Mouse (Mus musculus) limb, embryonic 14.5 days (tissue): ENCODE results near the gene Vhl. TPM values are rescaled to one million over a fixed set of nuclear protein-coding genes. Genes with fewer than 3 reads are reported as not detected.

Source experiments
- ATAC-seq: fragments of 200-750 bp; cut with Nextera tagmentation; 2 replicates; pipeline ENCODE4 v1.8.0; 2017; ENCODE audit warnings: low read depth, moderate number of reproducible peaks, moderate TSS enrichment; ENCODE audit not compliant: low FRiP score
- DNase-seq: peaks from one replicate; pipeline ENCODE4 v3.0.0-alpha.2; 2015; ENCODE audit warnings: low spot score
- H3K27ac ChIP-seq: fragments of 300-500 bp; sonication (generic); replicated peaks from 2 replicates; pipeline ENCODE4 v1.5.1; 2014; ENCODE audit warnings: low read depth, mild to moderate bottlenecking, low read length, moderate library complexity, mixed read lengths
- H3K27me3 ChIP-seq: fragments of 300-500 bp; sonication (generic); 2 replicates; pipeline ENCODE4 v1.6.1; 2014; ENCODE audit warnings: low read length, mixed read lengths; ENCODE audit not compliant: control insufficient read depth, insufficient read depth
- H3K36me3 ChIP-seq: fragments of 300-500 bp; sonication (generic); 2 replicates; pipeline ENCODE4 v1.6.1; 2014; ENCODE audit warnings: mild to moderate bottlenecking, low read length, moderate library complexity, mixed read lengths; ENCODE audit not compliant: control insufficient read depth, insufficient read depth
- H3K4me1 ChIP-seq: fragments of 300-500 bp; sonication (generic); 2 replicates; pipeline ENCODE4 v1.6.1; 2014; ENCODE audit warnings: antibody characterized with exemption, low read length, mixed read lengths; ENCODE audit not compliant: control insufficient read depth, insufficient read depth
- H3K4me2 ChIP-seq: fragments of 300-500 bp; sonication (generic); replicated peaks from 2 replicates; pipeline ENCODE4 v1.6.1; 2014; ENCODE audit warnings: low read depth, mild to moderate bottlenecking, low read length, moderate library complexity; ENCODE audit not compliant: severe bottlenecking
- H3K4me3 ChIP-seq: fragments of 300-500 bp; sonication (generic); replicated peaks from 2 replicates; pipeline ENCODE4 v1.5.1; 2014; ENCODE audit warnings: low read length
- H3K9ac ChIP-seq: fragments of 300-500 bp; sonication (generic); 2 replicates; pipeline ENCODE4 v1.6.1; 2014; ENCODE audit warnings: mild to moderate bottlenecking, low read depth, low read length, moderate library complexity; ENCODE audit not compliant: severe bottlenecking
- H3K9me3 ChIP-seq: fragments of 300-500 bp; sonication (generic); 2 replicates; pipeline ENCODE4 v1.6.1; 2016; ENCODE audit warnings: low read length; ENCODE audit not compliant: control insufficient read depth
- POLR2A ChIP-seq: fragments of 200-500 bp; IDR thresholded peaks from 2 replicates; pipeline ENCODE4 v1.8.0; 2012; ENCODE audit warnings: inconsistent platforms, mild to moderate bottlenecking, moderate library complexity, borderline replicate concordance; ENCODE audit not compliant: insufficient read depth, insufficient read length; ENCODE audit errors: extremely low read depth
- WGBS: fragments of 180-500 bp; shearing (Covaris S2); extraction: QIAGEN DNeasy Blood & Tissue Kit; methylation state at CpG from one replicate; pipeline ENCODE4 v1.1.7; 2014; 5-methylcytosine and 5-hydroxymethylcytosine counted together
- polyA plus RNA-seq, 2 experiments: library from polyadenylated mRNA; depleted of rRNA in 1 of 2; stranded (reverse) in 1 of 2; unstranded in 1 of 2; fragments of >200 nt; fragmentation: Nextera tagmentation in 1 of 2; extraction: Ambion mirVana in 1 of 2; gene quantifications; 2 replicates each; pipeline versions ENCODE4 v1.2.1 to v1.2.3; 2012 to 2014

The Vhl gene
- polyA plus RNA-seq, 2 experiments, result 37.2 to 55.3 TPM

- WGBS, result 84% methylated on average over 5 of the region's 5 CpGs
- 0 out of 2 replicates have a peak, but pooled peaks cover 6% of the 10 kb centered on the region for H3K36me3 ChIP-seq
- no peaks in the 10 kb centered on the region for H3K27me3 ChIP-seq
- no peaks in the 10 kb centered on the region for H3K4me1 ChIP-seq
- ATAC-seq, result no peak
- no peaks in the 10 kb centered on the region for H3K9me3 ChIP-seq
- TF ChIP-seq POLR2A, result no peak
- no peak overlapping the region for H3K4me2 ChIP-seq
- no peak overlapping the region for H3K4me3 ChIP-seq
- H3K27ac ChIP-seq, result no peak overlapping the region
- no peak for DNase-seq
- no peak overlapping the region for H3K9ac ChIP-seq
These were observed 37.1 kb upstream of the Vhl start for GRCm38 (mm10) chr6:113586466-113587183.

- Histone ChIP-seq H3K27me3 (no peaks in the 10 kb centered on the region), H3K4me3 (no peak overlapping the region), H3K4me1 (no peaks in the 10 kb centered on the region), H3K4me2 (no peak overlapping the region), H3K27ac (no peak overlapping the region), H3K36me3 (no peaks in the 10 kb centered on the region), H3K9ac (no peak overlapping the region), H3K9me3 (no peaks in the 10 kb centered on the region)
- no peak for DNase-seq
- no peak for ATAC-seq
- no peak for TF ChIP-seq POLR2A
- WGBS, result 92% methylated on average over 2 of the region's 2 CpGs
These were observed 31.1 kb upstream of the Vhl start for GRCm38 (mm10) chr6:113592637-113593036.

DNA sequence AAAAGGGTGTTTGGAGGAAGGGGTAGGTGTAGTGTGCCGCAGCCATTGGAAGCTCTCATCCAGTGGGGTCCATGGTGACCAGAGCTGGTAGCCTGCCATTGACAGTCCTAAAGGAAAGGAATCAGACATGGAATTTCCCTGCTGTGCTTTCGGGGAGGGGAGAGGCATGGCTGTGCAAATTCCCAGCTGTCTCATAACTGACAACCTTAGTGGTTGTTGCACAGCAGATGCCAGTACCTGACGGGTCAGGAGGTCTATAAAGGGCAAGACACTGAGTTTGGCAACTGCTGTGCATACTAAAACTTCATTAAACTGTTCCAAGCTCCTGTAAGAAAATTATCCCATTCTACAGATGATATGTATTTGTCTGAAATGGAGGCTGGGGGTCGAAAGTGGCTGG is 25.8 kb upstream of the Vhl start:
- Histone ChIP-seq H3K4me2 (no peak overlapping the region), H3K36me3 (no peaks in the 10 kb centered on the region), H3K4me1 (no peaks in the 10 kb centered on the region), H3K27me3 (no peaks in the 10 kb centered on the region), H3K27ac (no peak overlapping the region), H3K9ac (no peak overlapping the region), H3K9me3 (no peaks in the 10 kb centered on the region), H3K4me3 (no peak overlapping the region)
- DNase-seq (no peak), ATAC-seq (no peak; the same call in 1 of the 2 replicates)
- WGBS, result 74% methylated on average over 4 of the region's 4 CpGs
- no peak for TF ChIP-seq POLR2A

GRCm38 (mm10) chr6:113599833-113600232 is 23.9 kb upstream of the Vhl start:
- DNase-seq, result no peak
- no peaks in the 10 kb centered on the region for H3K9me3 ChIP-seq
- no peaks in the 10 kb centered on the region for H3K27me3 ChIP-seq
- WGBS, result 74% methylated on average over 5 of the region's 5 CpGs
- H3K4me2 ChIP-seq, result no peak overlapping the region
- H3K4me3 ChIP-seq, result no peak overlapping the region
- ATAC-seq, result no peak
- no peaks in the 10 kb centered on the region for H3K36me3 ChIP-seq
- no peak for TF ChIP-seq POLR2A
- H3K9ac ChIP-seq, result no peak overlapping the region
- H3K4me1 ChIP-seq, result no peaks in the 10 kb centered on the region
- H3K27ac ChIP-seq, result no peak overlapping the region

DNA sequence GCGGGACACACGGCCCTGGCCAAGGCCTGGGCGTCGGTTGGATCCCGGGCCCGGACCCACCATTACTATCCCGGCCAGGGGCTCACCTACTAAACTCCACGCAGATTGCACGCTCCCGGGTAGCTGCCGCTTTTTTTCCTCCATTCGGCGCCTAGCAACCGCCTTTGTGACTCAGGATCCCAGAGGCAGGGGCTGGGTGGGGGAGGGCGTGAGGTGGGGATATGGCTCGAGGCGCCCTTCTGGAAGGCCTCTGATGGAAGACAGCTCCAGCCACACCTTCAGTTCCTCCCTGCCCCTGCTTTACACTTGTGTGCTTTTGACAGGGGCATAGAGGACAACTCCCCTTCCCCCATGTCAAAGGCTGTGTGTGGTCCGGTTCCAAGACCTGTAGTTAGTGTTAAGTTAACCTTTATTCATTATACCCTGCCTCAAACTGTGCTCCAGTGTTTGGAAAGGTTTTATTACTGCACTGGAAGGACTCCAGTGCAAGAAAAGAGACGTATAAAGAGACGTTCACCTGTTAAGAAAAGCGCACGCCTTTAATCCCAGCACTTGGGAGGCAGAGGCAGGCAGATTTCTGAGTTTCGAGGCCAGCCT is 23.1 kb upstream of the Vhl start, which contains the start of gene Fancd2os:
Fancd2os (minus strand) TSS at position 173 of the 597 bp plus-strand sequence.
- Histone ChIP-seq H3K4me3 (no peak within 1 kb of the TSS), H3K27ac (no peak within 1 kb of the TSS), H3K27me3 (no peaks in the 10 kb centered on the region), H3K36me3 (no peaks in the 10 kb centered on the region), H3K9ac (no peak within 1 kb of the TSS), H3K4me1 (peaks cover 3% of the 10 kb centered on the region), H3K4me2 (no peak within 1 kb of the TSS), H3K9me3 (no peaks in the 10 kb centered on the region)
- ATAC-seq (no peak), DNase-seq (no peak)
- 38% methylated on average over 23 of the region's 23 CpGs for WGBS
- no peak for TF ChIP-seq POLR2A
